Mouse (Mus musculus) mouse embryonic stem cell (cell line): ENCODE measurements around the gene Krtap1-4.

Source experiments
- in situ Hi-C, 2 experiments: fragments of 300-500 bp; cut with MboI; formaldehyde crosslinking; loops; 1 replicate in 1 of 2; 3 replicates in 1 of 2; pipeline ENCODE4 v1.14.3; 2019 to 2020; ENCODE audit warnings: low sequenced_read_pairs in 2 of 2, low pct_unique_long_range_greater_than_20kb in 1 of 2, mixed read lengths in 1 of 2; ENCODE audit not compliant: unreplicated experiment in 1 of 2

Krtap1-4 gene

GRCm38 (mm10) chr11:99557976-99558745 is 25.3 kb downstream of the Krtap1-4 start:
- in situ Hi-C loops: no loop called here

DNA sequence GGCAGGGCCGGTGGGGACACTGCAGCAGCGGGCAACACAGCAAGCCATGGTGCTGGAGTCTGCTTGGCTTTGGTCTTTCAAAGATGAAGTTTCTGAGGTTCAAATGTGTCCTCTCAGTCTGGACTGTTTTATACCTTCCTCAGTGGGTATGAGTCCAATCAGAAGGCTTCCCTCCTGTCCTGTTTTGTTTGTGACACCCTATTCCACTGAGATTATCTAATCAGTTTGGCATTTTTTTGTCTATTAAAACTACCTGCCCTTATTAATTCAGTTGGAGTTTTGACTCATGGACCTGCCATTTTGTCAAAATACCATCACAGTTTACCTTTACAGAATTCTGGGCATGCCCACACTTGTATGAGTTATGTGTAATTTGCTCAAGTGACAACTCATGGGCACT is 26.7 kb downstream of the Krtap1-4 start, which contains the start of gene Krtap3-2:
Gene Krtap3-2 (minus strand): TSS at position 101 of the 400 bp plus-strand sequence.
- in situ Hi-C loops: no loop called here

DNA sequence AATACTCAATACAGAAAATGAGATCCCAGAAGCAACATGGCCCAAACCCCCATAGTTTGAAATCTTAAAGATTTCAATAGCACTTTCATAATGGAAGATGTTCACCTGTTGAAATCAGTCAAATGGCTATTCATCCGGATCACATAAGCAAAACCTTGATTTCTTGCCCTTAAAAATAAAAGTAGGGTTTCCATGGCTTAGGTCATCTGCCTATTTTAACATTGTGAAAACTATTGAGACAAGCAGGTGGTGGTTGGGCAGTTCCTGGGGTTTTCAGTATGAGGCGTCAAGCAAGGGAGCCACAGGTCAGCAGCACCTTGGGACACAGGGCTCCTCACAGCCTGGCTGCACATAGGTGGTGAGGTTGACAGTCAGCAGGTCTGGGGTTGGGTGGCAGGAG is 27.3 kb downstream of the Krtap1-4 start:
- in situ Hi-C loops: no loop called here

DNA sequence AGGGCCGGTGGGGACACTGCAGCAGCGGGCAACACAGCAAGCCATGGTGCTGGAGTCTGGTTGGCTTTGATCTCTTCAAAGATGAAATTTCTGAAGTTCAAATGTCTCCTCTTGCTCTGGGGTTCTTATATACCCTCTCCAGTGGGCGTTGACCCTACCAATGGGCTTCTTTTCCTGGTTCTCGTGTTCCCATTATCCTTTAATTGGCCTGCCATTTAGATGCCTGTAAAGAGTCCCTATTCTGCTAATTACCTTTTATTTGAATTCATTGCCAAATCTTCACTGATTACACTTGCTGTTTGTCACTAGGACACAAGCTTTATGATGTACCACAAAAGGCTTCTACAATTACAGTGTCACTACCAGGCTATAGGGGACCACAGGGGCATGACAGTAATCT is 32.7 kb downstream of the Krtap1-4 start, which contains the start of gene Krtap3-3:
Gene Krtap3-3 (minus strand): TSS at position 101 of the 400 bp plus-strand sequence.
- in situ Hi-C loops: no loop called here

DNA sequence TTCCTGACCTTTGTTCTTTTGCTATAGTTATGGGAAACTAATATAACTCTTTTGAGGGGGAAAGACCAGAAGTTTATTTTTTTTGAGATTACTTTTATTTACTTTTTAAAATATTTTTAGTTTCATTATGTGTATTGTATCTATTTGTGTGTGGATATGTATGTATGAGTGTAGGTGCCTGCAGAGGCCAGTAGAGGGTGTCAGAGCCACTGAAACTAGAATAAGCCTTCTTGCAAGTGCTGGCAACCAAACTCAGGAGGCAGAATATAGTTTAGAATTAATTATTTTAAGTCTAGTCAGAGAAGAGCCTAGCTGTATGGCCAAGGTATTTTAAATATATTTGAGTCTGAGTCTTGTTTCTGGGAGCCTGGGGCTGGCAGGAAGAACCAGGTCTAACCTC is 35.6 kb downstream of the Krtap1-4 start:
- in situ Hi-C loops: no loop called here

GRCm38 (mm10) chr11:99539721-99540120 is 43.7 kb downstream of the Krtap1-4 start:
- in situ Hi-C loops: no loop called here
